Mouse (Mus musculus): Measurements from ENCODE around the gene Acoxl.

GRCm38 (mm10) chr2:128117605-128118004 lies 278.9 kb downstream of the Acoxl start:
- TF ChIP-seq CTCF (IDR thresholded peaks at IDR 0.05; ENCODE audit: low read depth, low read length) = no peak
- no peak for TF ChIP-seq POLR2AphosphoS5 (IDR thresholded peaks at IDR 0.05; ENCODE audit: insufficient replicate concordance, low read depth, low read length)
- TF ChIP-seq TAL1 (conservative IDR thresholded peaks at IDR 0.05; ENCODE audit: low read depth, low read length) = no peak
- TF ChIP-seq GATA1 (IDR thresholded peaks at IDR 0.05; ENCODE audit: borderline replicate concordance, low read length) = no peak
